Mouse (Mus musculus) liver, postnatal 0 days (tissue): ENCODE measurements around the gene Srrm1. TPM values are rescaled to one million over a fixed set of nuclear protein-coding genes. Genes with fewer than 3 reads are reported as not detected.
A peak's percentile ranks its signal among the peaks of the same experiment; 100 is the strongest.
"Not testable (repeated sequence)": the region's sequence is repeated elsewhere in the genome, so short reads cannot be mapped to it uniquely, and the experiment has no call there.

Source experiments
- ATAC-seq: fragments of 200-750 bp; cut with Nextera tagmentation; 2 replicates; pipeline ENCODE4 v1.8.0; 2017; ENCODE audit warnings: mild to moderate bottlenecking, moderate library complexity
- DNase-seq: peaks from one replicate; pipeline ENCODE4 v3.0.0-alpha.2; 2016
- H3K27ac ChIP-seq: fragments of 300-500 bp; sonication (generic); 2 replicates; pipeline ENCODE4 v1.5.1; 2014; ENCODE audit warnings: antibody characterized with exemption, moderate library complexity, mild to moderate bottlenecking, low read depth
- H3K27me3 ChIP-seq: fragments of 300-500 bp; sonication (generic); 2 replicates; pipeline ENCODE4 v1.6.1; 2014; ENCODE audit warnings: low read length, control low read depth, mixed read lengths; ENCODE audit not compliant: insufficient read depth
- H3K36me3 ChIP-seq: fragments of 300-500 bp; sonication (generic); replicated peaks from 2 replicates; pipeline ENCODE4 v1.6.1; 2014; ENCODE audit warnings: mild to moderate bottlenecking, control low read depth, low read length, moderate library complexity, mixed read lengths; ENCODE audit not compliant: insufficient read depth
- H3K4me1 ChIP-seq: fragments of 300-500 bp; sonication (generic); 2 replicates; pipeline ENCODE4 v1.6.1; 2014; ENCODE audit warnings: antibody characterized with exemption, mild to moderate bottlenecking, control low read depth; ENCODE audit not compliant: insufficient read depth
- H3K4me2 ChIP-seq: fragments of 300-500 bp; sonication (generic); 2 replicates; pipeline ENCODE4 v1.6.1; 2014; ENCODE audit warnings: low read depth, mild to moderate bottlenecking, low read length, moderate library complexity, mixed read lengths
- H3K4me3 ChIP-seq: fragments of 300-500 bp; sonication (generic); 2 replicates; pipeline ENCODE4 v1.5.1; 2014; ENCODE audit warnings: low read depth, low read length
- H3K9ac ChIP-seq: fragments of 300-500 bp; sonication (generic); replicated peaks from 2 replicates; pipeline ENCODE4 v1.6.1; 2014; ENCODE audit warnings: mild to moderate bottlenecking, moderate library complexity
- H3K9me3 ChIP-seq: fragments of 300-500 bp; sonication (generic); 2 replicates; pipeline ENCODE4 v1.6.1; 2016; ENCODE audit warnings: mild to moderate bottlenecking, control low read depth, low read length, mixed read lengths
- CTCF ChIP-seq: sonication (generic); IDR thresholded peaks from 2 replicates; pipeline ENCODE4 v1.5.1; 2016; ENCODE audit warnings: antibody characterized with exemption, low read depth
- EP300 ChIP-seq: IDR thresholded peaks from 2 replicates; pipeline ENCODE4 v1.6.1; 2016; ENCODE audit warnings: antibody characterized with exemption, low read depth, mild to moderate bottlenecking
- WGBS: fragments of 180-500 bp; shearing (Covaris S2); extraction: QIAGEN DNeasy Blood & Tissue Kit; methylation state at CpG from one replicate; pipeline ENCODE4 v1.1.7; 2014; ENCODE audit not compliant: insufficient replicate concordance; 5-methylcytosine and 5-hydroxymethylcytosine counted together
- polyA plus RNA-seq: library from polyadenylated mRNA; unstranded; fragments of >200 nt; fragmentation: Nextera tagmentation; extraction: Ambion mirVana; gene quantifications from 2 replicates; pipeline ENCODE4 v1.2.1, GENCODE M21; 2015

Srrm1 gene
- polyA plus RNA-seq, 1 experiment from 2014 or later = 90.6 TPM

- no peaks in the 10 kb centered on the region for H3K9me3 ChIP-seq
- no peaks in the 10 kb centered on the region for H3K27me3 ChIP-seq
- H3K4me1 ChIP-seq = peaks cover 46% of the 10 kb centered on the region
- H3K4me2 ChIP-seq = peak overlapping the region; percentile 60
- ATAC-seq (peak; percentile 59), DNase-seq (peak; percentile 61)
- no peaks in the 10 kb centered on the region for H3K36me3 ChIP-seq
- TF ChIP-seq EP300 = peak; percentile 50; the same call in 1 of the 2 replicates
- TF ChIP-seq CTCF = no peak
- WGBS = 20% methylated on average over 16 of the region's 16 CpGs
- peak overlapping the region; percentile 47 for H3K9ac ChIP-seq
- H3K27ac ChIP-seq = peak overlapping the region; percentile 72
- H3K4me3 ChIP-seq = no peak overlapping the region
These were observed 66.2 kb downstream of the Srrm1 start for GRCm38 (mm10) chr4:135286833-135287395.

GRCm38 (mm10) chr4:135286033-135286622 is 67.0 kb downstream of the Srrm1 start:
- no peak overlapping the region for H3K4me3 ChIP-seq
- no peak for DNase-seq
- H3K9me3 ChIP-seq = no peaks in the 10 kb centered on the region
- no peak for ATAC-seq
- no peaks in the 10 kb centered on the region for H3K27me3 ChIP-seq
- TF ChIP-seq CTCF (no peak), EP300 (no peak)
- H3K4me2 ChIP-seq = peak overlapping the region; percentile 60
- H3K36me3 ChIP-seq = no peaks in the 10 kb centered on the region
- WGBS = 55% methylated on average over 12 of the region's 12 CpGs
- peak overlapping the region; percentile 72 for H3K27ac ChIP-seq
- peaks cover 44% of the 10 kb centered on the region for H3K4me1 ChIP-seq
- no peak overlapping the region for H3K9ac ChIP-seq

- ATAC-seq (no peak), DNase-seq (no peak)
- peaks cover 44% of the 10 kb centered on the region for H3K4me1 ChIP-seq
- H3K27me3 ChIP-seq = no peaks in the 10 kb centered on the region
- TF ChIP-seq EP300 = no peak
- no peak for TF ChIP-seq CTCF
- WGBS = 69% methylated on average over 8 of the region's 8 CpGs
- H3K4me3 ChIP-seq = no peak overlapping the region
- no peak overlapping the region for H3K9ac ChIP-seq
- no peaks in the 10 kb centered on the region for H3K36me3 ChIP-seq
- H3K27ac ChIP-seq = no peak overlapping the region
- H3K4me2 ChIP-seq = peak overlapping the region; percentile 18; the same call in 1 of the 2 replicates
- no peaks in the 10 kb centered on the region for H3K9me3 ChIP-seq
These were observed 67.7 kb downstream of the Srrm1 start for GRCm38 (mm10) chr4:135285436-135285835.

- 85% methylated on average over 7 of the region's 7 CpGs for WGBS
- Histone ChIP-seq H3K9ac (no peak overlapping the region), H3K27ac (no peak overlapping the region), H3K9me3 (no peaks in the 10 kb centered on the region), H3K27me3 (no peaks in the 10 kb centered on the region), H3K4me2 (no peak overlapping the region), H3K4me3 (no peak overlapping the region), H3K36me3 (no peaks in the 10 kb centered on the region), H3K4me1 (peaks cover 41% of the 10 kb centered on the region)
- TF ChIP-seq EP300 (no peak), CTCF (peak; percentile 39)
- DNase-seq (no peak), ATAC-seq (no peak)
These were observed 69.2 kb downstream of the Srrm1 start for GRCm38 (mm10) chr4:135283875-135284274.

- DNase-seq (no peak), ATAC-seq (no peak)
- no peak overlapping the region for H3K4me2 ChIP-seq
- 77% methylated on average over 4 of the region's 4 CpGs for WGBS
- H3K27me3 ChIP-seq = no peaks in the 10 kb centered on the region
- TF ChIP-seq EP300 = no peak
- no peak for TF ChIP-seq CTCF
- H3K4me1 ChIP-seq = peaks cover 36% of the 10 kb centered on the region
- no peak overlapping the region for H3K4me3 ChIP-seq
- H3K9ac ChIP-seq = no peak overlapping the region
- H3K27ac ChIP-seq = no peak overlapping the region; the same call in 1 of the 2 replicates
- no peaks in the 10 kb centered on the region for H3K36me3 ChIP-seq
- H3K9me3 ChIP-seq = no peaks in the 10 kb centered on the region
These were observed 69.7 kb downstream of the Srrm1 start for GRCm38 (mm10) chr4:135283417-135283816.

GRCm38 (mm10) chr4:135282651-135283290 is 70.3 kb downstream of the Srrm1 start:
- TF ChIP-seq CTCF (no peak), EP300 (no peak)
- H3K9me3 ChIP-seq = no peaks in the 10 kb centered on the region
- H3K4me3 ChIP-seq = no peak overlapping the region
- ATAC-seq = no peak
- peaks cover 30% of the 10 kb centered on the region for H3K4me1 ChIP-seq
- no peaks in the 10 kb centered on the region for H3K27me3 ChIP-seq
- no peak for DNase-seq
- H3K4me2 ChIP-seq = no peak overlapping the region
- H3K27ac ChIP-seq = no peak overlapping the region; the same call in 1 of the 2 replicates
- H3K36me3 ChIP-seq = no peaks in the 10 kb centered on the region
- no peak overlapping the region for H3K9ac ChIP-seq
- 65% methylated on average over 13 of the region's 13 CpGs for WGBS

- 61% methylated on average over 2 of the region's 2 CpGs for WGBS
- not testable (repeated sequence) for H3K27me3 ChIP-seq, H3K36me3 ChIP-seq, H3K4me2 ChIP-seq, DNase-seq, H3K9ac ChIP-seq, ATAC-seq, H3K27ac ChIP-seq, H3K4me3 ChIP-seq, H3K9me3 ChIP-seq
- H3K4me1 ChIP-seq = peaks cover 17% of the 10 kb centered on the region
These were observed 73.1 kb downstream of the Srrm1 start for GRCm38 (mm10) chr4:135280016-135280415.
